In genomic region chr17:94287612-94288159, GRCm38 (mm10) we compare ENCODE assay signal across 29 mouse cellular contexts.
DNase-seq lines count a peak whose midpoint lies in the region; ATAC-seq and TF ChIP-seq lines count a peak whose summit lies in the region.
"Had no signal": no experiment of that assay in that cellular context is flagged by ENCODE, and none has a peak within 500 bp of the region (broad histone marks: within the 10 kb centered on the region; RNA-seq: fewer than 3 reads in every experiment).

No protein-coding gene starts in this region.

- no peak for TF ChIP-seq CTCF in midbrain, postnatal 0 days (IDR thresholded peaks at IDR 0.05)

- no peak overlapping the region for H3K4me3 ChIP-seq in heart, embryonic 12.5 days
- no peak overlapping the region for H3K4me3 ChIP-seq in heart, embryonic 16.5 days (ENCODE audit: low read length)
- no peak overlapping the region for H3K4me3 ChIP-seq in midbrain, embryonic 14.5 days (replicated peaks; ENCODE audit: low read depth, low read length)
- H3K4me3 ChIP-seq in midbrain, postnatal 0 days (ENCODE audit: low read depth, low read length): no peak overlapping the region
- H3K4me3 ChIP-seq: embryonic facial prominence, embryonic 10.5 days; embryonic facial prominence, embryonic 13.5 days; erythroblast, embryonic 14.5 days; forebrain, embryonic 13.5 days; gastrocnemius, adult 2 months; hindbrain, embryonic 13.5 days had no signal

- no peaks in the 10 kb centered on the region for H3K4me1 ChIP-seq in heart, embryonic 12.5 days (replicated peaks)
- H3K4me1 ChIP-seq in heart, embryonic 16.5 days (ENCODE audit: control insufficient read depth, insufficient read depth, low read length): no peaks in the 10 kb centered on the region
- no peaks in the 10 kb centered on the region for H3K4me1 ChIP-seq in midbrain, embryonic 14.5 days (ENCODE audit: control insufficient read depth, insufficient read depth, low read length)
- no peaks in the 10 kb centered on the region for H3K4me1 ChIP-seq in midbrain, postnatal 0 days (ENCODE audit: insufficient read depth, low read length)
- H3K4me1 ChIP-seq: embryonic facial prominence, embryonic 10.5 days; embryonic facial prominence, embryonic 13.5 days; forebrain, embryonic 13.5 days; hindbrain, embryonic 13.5 days had no signal

- H3K36me3 ChIP-seq in heart, embryonic 12.5 days: no peaks in the 10 kb centered on the region
- no peaks in the 10 kb centered on the region for H3K36me3 ChIP-seq in heart, embryonic 16.5 days (ENCODE audit: control insufficient read depth, insufficient read depth)
- no peaks in the 10 kb centered on the region for H3K36me3 ChIP-seq in midbrain, embryonic 14.5 days (ENCODE audit: control insufficient read depth, insufficient read depth, low read length)
- H3K36me3 ChIP-seq in midbrain, postnatal 0 days (ENCODE audit: insufficient read depth, low read length): no peaks in the 10 kb centered on the region
- H3K36me3 ChIP-seq: embryonic facial prominence, embryonic 10.5 days; embryonic facial prominence, embryonic 13.5 days; hindbrain, embryonic 13.5 days had no signal

- no peaks in the 10 kb centered on the region for H3K9me3 ChIP-seq in heart, embryonic 12.5 days (replicated peaks)
- no peaks in the 10 kb centered on the region for H3K9me3 ChIP-seq in heart, embryonic 16.5 days (replicated peaks; ENCODE audit: control insufficient read depth, low read length)
- H3K9me3 ChIP-seq in midbrain, embryonic 14.5 days (ENCODE audit: control insufficient read depth, low read length): no peaks in the 10 kb centered on the region
- H3K9me3 ChIP-seq in midbrain, postnatal 0 days (ENCODE audit: low read length): no peaks in the 10 kb centered on the region
- H3K9me3 ChIP-seq: embryonic facial prominence, embryonic 10.5 days; embryonic facial prominence, embryonic 13.5 days; forebrain, embryonic 13.5 days; hindbrain, embryonic 13.5 days had no signal

- 46% methylated on average over 3 of the region's 3 CpGs for WGBS in heart, embryonic 12.5 days
- WGBS in heart, embryonic 16.5 days: 45% methylated on average over 3 of the region's 3 CpGs
- WGBS in midbrain, embryonic 14.5 days: 58% methylated on average over 3 of the region's 3 CpGs
- 55% methylated on average over 3 of the region's 3 CpGs for WGBS in midbrain, postnatal 0 days

- no peaks in the 10 kb centered on the region for H3K27me3 ChIP-seq in heart, embryonic 12.5 days (replicated peaks)
- no peaks in the 10 kb centered on the region for H3K27me3 ChIP-seq in heart, embryonic 16.5 days (ENCODE audit: control insufficient read depth, insufficient read depth, low read length)
- no peaks in the 10 kb centered on the region for H3K27me3 ChIP-seq in midbrain, embryonic 14.5 days (ENCODE audit: control insufficient read depth, insufficient read depth, low read length)
- no peaks in the 10 kb centered on the region for H3K27me3 ChIP-seq in midbrain, postnatal 0 days (ENCODE audit: insufficient read depth, low read length)
- H3K27me3 ChIP-seq: embryonic facial prominence, embryonic 13.5 days; forebrain, embryonic 13.5 days; hindbrain, embryonic 13.5 days had no signal

- no peak overlapping the region for H3K9ac ChIP-seq in heart, embryonic 12.5 days
- H3K9ac ChIP-seq in heart, embryonic 16.5 days (ENCODE audit: low read length): no peak overlapping the region
- H3K9ac ChIP-seq in midbrain, embryonic 14.5 days (replicated peaks; ENCODE audit: low read length): no peak overlapping the region
- no peak overlapping the region for H3K9ac ChIP-seq in midbrain, postnatal 0 days (replicated peaks; ENCODE audit: low read length, poor library complexity, severe bottlenecking)
- H3K9ac ChIP-seq: embryonic facial prominence, embryonic 13.5 days; forebrain, embryonic 13.5 days; forebrain, postnatal 0 days; hindbrain, embryonic 13.5 days had no signal

- no peak overlapping the region for H3K27ac ChIP-seq in heart, embryonic 12.5 days (ENCODE audit: poor library complexity, severe bottlenecking)
- no peak overlapping the region for H3K27ac ChIP-seq in heart, embryonic 16.5 days (ENCODE audit: low read length)
- H3K27ac ChIP-seq in midbrain, embryonic 14.5 days (replicated peaks; ENCODE audit: low read depth, low read length): no peak overlapping the region
- H3K27ac ChIP-seq in midbrain, postnatal 0 days (ENCODE audit: low read depth, low read length): no peak overlapping the region
- H3K27ac ChIP-seq: embryonic facial prominence, embryonic 10.5 days; embryonic facial prominence, embryonic 13.5 days; forebrain, embryonic 13.5 days; gastrocnemius, adult 2 months; hindbrain, embryonic 13.5 days had no signal

- no peak overlapping the region for H3K4me2 ChIP-seq in heart, embryonic 12.5 days
- H3K4me2 ChIP-seq in heart, embryonic 16.5 days (ENCODE audit: low read depth, low read length): no peak overlapping the region
- no peak overlapping the region for H3K4me2 ChIP-seq in midbrain, embryonic 14.5 days (ENCODE audit: low read length)
- H3K4me2 ChIP-seq in midbrain, postnatal 0 days (ENCODE audit: low read depth, low read length, poor library complexity, severe bottlenecking): no peak overlapping the region
- H3K4me2 ChIP-seq: embryonic facial prominence, embryonic 13.5 days; forebrain, embryonic 13.5 days; hindbrain, embryonic 13.5 days had no signal

- DNase-seq in heart, adult 8-10 months (ENCODE audit: low spot score): no peak
- DNase-seq in heart, adult 18-20 months: no peak
- DNase-seq in midbrain, embryonic 14.5 days: peak; percentile 4
- no peak for DNase-seq in midbrain, postnatal 0 days (ENCODE audit: low spot score)
- DNase-seq in right cerebral cortex, postnatal 36 days (ENCODE audit: low spot score in 2 of 2): no peak
- DNase-seq: adrenal gland, adult 2 months; adrenal gland, postnatal 14 days; cerebellum, adult 11-12 months; cerebellum, adult 8-10 months; cerebellum, postnatal 10 days; cerebellum, postnatal 36 days; embryo, embryonic 11 days; forebrain, postnatal 0 days; gastrocnemius, adult 2 months; gastrocnemius, postnatal 14 days; heart, postnatal 14 days; kidney, adult 18-20 months; kidney, adult 9 months had no signal

- peak; percentile 83 for ATAC-seq in heart, embryonic 12.5 days (ENCODE audit: insufficient number of reproducible peaks, low FRiP score)
- ATAC-seq in heart, embryonic 16.5 days (replicated peaks; ENCODE audit: extremely low read depth, insufficient read depth, low FRiP score): peak; percentile 69
- ATAC-seq in midbrain, embryonic 14.5 days (ENCODE audit: low FRiP score, low TSS enrichment): no peak
- no peak for ATAC-seq in midbrain, postnatal 0 days (ENCODE audit: low FRiP score)
- ATAC-seq: CD4-positive, CD25-positive, alpha-beta regulatory T cell, adult 4 months; forebrain, embryonic 13.5 days; forebrain, postnatal 0 days; hindbrain, embryonic 16.5 days; inflammation-experienced regulatory T-cells, adult 6 months; intestine, embryonic 16.5 days had no signal

Comparison
In these comparisons a context has a peak if more than half of its experiments do, and no peak if none do; other contexts are left out.
1. ATAC-seq: peak in heart, embryonic 12.5 days (single experiment) and heart, embryonic 16.5 days (single experiment); none in midbrain, embryonic 14.5 days (single experiment) and midbrain, postnatal 0 days (single experiment).